Mouse (Mus musculus) thymus, postnatal 4 days (tissue): ENCODE data around the gene Lpar2.

ENCODE experiments used
- DNase-seq: peaks from one replicate; pipeline ENCODE4 v3.0.0; 2021

The Lpar2 gene

GRCm38 (mm10) chr8:69808094-69808863 lies 13.9 kb upstream of the Lpar2 start, which contains the start of gene Gmip:
Gene Gmip, plus strand, starts transcription at chr8:69808679.
- peak; percentile 98 for DNase-seq

GRCm38 (mm10) chr8:69808864-69809403 lies 13.3 kb upstream of the Lpar2 start:
- peak; percentile 72 for DNase-seq

- no peak for DNase-seq
These were observed 12.4 kb upstream of the Lpar2 start for GRCm38 (mm10) chr8:69809820-69810219.

DNA sequence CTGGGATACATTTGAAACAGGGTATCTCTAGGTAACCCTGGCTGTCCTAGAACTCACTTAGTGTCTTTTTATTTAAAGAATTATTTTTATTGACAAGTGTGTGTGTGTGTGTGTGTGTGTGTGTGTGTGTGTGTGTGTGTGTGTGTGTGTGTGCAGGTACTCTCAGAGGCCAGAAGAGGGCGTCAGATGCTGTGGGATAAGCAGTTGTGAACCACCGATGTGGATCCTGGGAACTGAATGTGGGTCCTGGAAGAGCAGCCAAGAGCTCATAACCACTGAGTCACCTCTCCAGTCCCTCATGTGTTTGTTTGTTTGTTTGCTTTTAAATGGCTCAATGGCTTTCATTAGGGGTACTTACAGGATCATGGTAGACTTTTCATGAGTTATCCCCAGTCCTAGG lies 7.3 kb upstream of the Lpar2 start:
- no peak for DNase-seq

GRCm38 (mm10) chr8:69815396-69815795 lies 6.8 kb upstream of the Lpar2 start:
- no peak for DNase-seq

DNA sequence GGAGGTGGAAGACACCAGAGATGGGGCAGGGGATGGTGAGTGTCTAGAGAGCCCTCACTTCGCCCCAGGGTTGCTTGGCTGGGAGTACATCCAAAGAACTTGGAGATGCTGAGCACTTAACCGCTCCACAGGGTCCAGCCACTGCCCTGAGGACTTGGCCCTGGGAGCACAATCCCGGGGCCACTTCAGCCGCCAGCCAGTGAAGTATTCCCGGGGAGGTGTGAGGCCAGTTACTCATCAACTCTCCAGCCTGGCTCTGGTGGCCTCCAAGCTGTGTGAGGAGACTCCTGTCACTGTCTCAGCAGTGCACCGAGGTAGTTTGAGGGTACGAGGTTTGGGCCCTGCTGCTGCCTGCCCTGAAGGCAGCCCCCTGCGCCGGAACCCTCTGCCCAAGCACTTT lies 1.8 kb upstream of the Lpar2 start:
- DNase-seq = no peak

DNA sequence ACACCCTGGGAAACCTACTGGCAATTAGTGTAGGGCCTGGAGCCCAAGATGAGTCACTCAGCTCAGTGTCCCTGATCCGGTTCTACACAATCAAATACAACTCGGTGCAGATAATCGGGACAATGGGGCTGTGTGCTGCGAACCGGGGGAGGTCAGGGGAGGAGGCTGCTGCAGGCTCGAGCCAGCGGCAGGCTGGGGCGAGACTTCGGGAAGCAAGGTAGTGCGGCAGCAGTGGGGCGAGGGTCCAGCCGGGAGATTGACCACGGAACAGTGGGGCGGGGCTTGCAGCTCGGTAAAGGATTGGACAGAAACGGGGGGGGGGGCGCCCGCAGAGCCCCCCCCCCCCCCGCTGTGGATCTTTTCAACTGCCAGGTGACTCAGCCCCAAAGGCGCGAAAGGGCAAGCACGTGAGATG lies 251 bp upstream of the Lpar2 start:
- peak; percentile 62 for DNase-seq

DNA sequence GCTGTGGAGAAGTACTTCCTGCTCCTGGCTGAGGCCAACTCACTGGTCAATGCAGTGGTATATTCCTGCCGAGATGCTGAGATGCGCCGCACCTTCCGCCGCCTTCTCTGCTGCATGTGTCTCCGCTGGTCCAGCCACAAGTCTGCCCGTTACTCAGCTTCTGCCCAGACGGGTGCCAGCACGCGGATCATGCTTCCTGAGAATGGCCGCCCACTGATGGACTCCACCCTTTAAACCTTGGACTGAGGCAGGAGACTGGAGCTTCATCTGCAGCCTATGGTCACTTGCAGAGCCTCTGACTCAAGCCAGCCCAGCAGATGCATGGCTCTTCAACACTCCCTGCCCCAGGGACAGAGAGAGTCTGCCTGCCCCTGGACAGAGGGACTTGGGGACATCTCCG lies 4.1 kb downstream of the Lpar2 start:
- no peak for DNase-seq

- peak; percentile 95 for DNase-seq
These were observed 10.1 kb downstream of the Lpar2 start, which contains the start of gene Pbx4 for GRCm38 (mm10) chr8:69832298-69832853. Gene Pbx4, plus strand, starts transcription at chr8:69832491.

DNA sequence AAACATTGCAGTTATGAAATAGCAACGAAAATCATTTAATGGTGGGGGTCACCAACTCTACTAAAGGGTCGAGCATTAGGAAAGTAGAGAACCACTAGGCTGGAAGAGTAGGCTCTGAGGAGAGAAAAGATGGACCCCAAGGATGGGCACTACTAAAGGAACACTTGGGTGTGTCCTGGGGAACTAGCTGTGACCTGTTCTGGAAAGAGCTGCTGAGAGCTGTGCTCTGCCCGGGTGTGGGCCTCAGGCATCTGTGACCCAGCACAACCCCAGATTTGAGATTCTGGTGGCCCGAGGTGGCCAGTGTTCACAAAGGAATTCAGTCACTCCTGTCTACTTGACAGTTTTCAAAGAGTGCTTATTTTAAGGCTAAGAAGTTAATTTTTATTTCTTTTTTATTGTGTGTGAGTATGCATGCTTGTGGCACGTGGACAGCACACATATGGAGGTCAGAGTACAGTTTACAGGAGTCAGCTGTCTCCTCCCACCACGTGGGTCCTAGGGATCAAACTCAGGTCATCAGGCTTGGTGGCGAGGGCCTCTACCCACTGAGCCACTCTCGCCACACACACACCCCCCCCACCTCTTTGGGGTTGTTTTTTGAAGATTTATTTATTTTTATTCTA lies 14.9 kb downstream of the Lpar2 start:
- DNase-seq = no peak

DNA sequence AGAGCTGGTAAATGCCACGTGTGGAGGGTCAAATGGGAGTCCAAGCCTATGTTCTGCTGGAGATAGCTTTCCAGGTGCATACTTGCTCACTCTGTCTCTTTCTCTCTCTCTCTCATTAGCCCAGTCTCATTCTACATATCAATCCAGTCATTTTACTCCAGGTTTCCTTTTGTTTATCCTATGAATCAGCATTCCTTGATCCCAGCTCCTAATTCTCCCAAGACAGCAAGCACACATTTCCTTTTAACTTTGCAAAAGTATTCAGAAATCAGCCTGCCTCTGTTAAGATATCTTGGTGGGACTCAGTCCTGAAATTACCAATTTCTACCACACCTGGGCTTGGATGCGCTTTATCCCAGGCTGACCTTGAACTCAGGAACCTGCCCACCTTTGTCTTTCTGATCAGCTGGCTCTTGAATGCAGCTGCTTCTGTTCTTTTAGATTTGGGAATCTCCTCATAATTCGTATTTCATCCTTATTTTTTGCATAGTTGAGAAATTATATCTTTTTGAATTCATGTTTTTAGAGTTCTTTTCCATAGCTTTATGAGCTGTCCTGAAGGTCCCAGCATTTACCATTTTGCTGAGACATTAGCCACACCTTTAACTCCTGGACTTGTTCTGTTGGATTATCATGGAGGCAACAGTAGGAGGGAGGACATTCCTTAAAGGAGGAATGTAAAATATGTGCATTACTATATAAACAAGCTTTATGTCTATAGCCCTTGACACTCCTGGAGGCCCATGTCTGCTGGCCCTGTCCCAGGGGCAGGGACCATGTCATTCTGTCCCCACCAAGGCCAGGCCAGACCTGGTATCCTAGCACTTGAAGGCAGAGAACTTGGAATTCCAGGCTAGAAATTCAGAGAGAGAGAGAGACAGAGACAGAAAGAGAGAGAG lies 25.2 kb downstream of the Lpar2 start:
- no peak for DNase-seq

DNA sequence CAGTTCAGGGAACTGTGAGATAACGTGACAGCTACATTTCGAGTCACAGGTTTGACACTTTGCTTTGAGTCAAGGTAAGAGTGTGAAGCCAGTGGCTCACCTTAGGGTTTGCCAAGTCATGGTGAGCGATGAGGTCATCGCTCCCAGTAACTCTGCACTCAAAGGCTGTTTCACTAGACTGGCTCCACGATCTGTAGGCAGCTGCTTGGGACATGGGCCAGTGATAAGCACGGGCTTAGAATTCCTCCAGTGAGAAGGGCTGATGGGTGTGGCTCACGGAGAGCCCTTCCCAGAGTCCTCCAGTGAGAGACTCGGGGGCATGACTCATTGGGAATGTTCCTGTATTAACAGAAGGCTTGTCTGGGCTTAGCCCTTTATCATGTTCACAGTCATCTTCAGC lies 26.7 kb downstream of the Lpar2 start:
- DNase-seq = no peak

DNA sequence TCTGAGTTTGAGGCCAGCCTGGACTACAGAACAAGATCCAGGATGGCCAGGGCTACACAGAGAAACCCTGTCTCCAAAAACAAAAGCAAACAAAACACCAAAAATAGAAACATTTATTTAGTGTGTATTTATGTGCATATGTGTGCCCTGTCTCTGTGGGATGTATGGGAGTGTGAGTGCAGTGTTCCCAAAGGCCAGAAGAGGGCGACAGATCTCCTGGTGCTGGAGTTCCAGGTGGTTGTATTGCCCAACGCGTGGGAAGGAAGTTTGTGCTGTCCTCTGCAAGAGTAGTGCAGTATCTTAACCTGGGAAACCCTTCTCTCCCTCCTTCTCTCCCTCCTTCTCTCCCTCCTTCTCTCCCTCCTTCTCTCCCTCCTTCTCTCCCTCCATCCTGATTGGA lies 27.7 kb downstream of the Lpar2 start:
- peak; percentile 54 for DNase-seq

- DNase-seq = no peak
These were observed 28.8 kb downstream of the Lpar2 start for GRCm38 (mm10) chr8:69850926-69851506.

GRCm38 (mm10) chr8:69853869-69854268 lies 31.6 kb downstream of the Lpar2 start:
- DNase-seq = peak; percentile 41

- DNase-seq = no peak
These were observed 38.6 kb downstream of the Lpar2 start for GRCm38 (mm10) chr8:69860807-69861206.

DNA sequence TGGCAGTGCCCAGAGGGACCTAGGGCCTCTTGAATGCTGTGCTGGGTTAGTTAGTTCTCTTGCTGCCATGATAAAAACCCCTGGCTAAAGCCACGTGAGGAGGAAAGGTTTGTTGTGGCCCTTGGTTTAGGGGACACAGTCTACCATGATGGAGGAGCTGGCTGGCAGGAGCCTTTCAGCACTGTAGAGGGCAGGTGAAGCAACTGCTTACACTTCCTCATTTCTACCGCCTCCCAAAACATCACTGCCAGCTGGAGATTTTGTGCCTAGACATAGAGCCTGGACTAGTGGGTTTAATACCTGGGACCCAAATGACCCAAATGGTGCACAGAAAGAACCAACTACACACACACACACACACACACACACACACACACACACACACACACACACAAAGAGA lies 39.0 kb downstream of the Lpar2 start:
- DNase-seq = no peak

GRCm38 (mm10) chr8:69863387-69864020 lies 41.3 kb downstream of the Lpar2 start:
- no peak for DNase-seq

GRCm38 (mm10) chr8:69864180-69864579 lies 42.0 kb downstream of the Lpar2 start:
- no peak for DNase-seq

- no peak for DNase-seq
These were observed 45.6 kb downstream of the Lpar2 start for GRCm38 (mm10) chr8:69867696-69868326.

DNA sequence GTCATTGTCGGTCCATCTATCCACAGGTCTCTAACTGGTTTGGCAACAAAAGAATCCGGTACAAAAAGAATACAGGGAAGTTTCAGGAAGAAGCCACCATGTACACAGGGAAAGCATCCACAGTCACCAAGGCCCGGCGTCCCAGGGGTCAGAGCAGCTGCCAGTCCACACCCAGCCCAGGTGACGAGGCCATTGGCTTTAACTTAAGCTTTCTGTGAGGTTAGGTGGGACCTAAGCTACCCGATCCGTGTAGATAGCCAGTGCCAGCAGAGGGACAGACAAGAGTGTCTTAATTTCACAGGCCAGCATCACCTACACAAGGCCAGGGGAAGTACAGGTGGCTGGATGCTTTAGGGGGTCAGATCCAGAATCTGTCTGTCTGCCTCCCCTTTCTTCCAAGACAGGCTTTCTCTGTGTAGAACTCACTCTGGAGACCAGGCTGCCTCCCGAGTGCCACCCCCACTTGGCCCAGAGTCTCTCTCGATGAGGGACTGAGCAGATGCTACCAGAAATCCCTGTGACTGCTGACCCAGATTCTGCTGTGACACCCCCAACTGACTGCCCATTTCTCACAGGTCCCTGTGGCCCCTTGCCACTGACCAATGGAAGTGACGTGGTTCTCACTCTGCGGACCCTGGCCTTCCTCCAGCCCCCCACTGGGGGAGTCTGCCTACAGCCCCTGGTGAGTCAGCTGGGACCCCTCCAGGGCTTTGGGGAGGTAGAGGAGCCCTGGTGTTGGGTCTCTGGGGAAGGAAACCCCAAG lies 48.0 kb downstream of the Lpar2 start:
- DNase-seq = no peak
